Mouse (Mus musculus) c-Kit-negative CD71-positive TER-119-positive erythroid progenitor cells, embryonic 14.5 days (primary cell): ENCODE data around the gene Bhlha15.

ENCODE experiments used
- DNase-seq: peaks from one replicate; pipeline ENCODE4 v3.0.0-alpha.2; 2013; ENCODE audit warnings: low read depth, low spot score

The Bhlha15 gene

DNA sequence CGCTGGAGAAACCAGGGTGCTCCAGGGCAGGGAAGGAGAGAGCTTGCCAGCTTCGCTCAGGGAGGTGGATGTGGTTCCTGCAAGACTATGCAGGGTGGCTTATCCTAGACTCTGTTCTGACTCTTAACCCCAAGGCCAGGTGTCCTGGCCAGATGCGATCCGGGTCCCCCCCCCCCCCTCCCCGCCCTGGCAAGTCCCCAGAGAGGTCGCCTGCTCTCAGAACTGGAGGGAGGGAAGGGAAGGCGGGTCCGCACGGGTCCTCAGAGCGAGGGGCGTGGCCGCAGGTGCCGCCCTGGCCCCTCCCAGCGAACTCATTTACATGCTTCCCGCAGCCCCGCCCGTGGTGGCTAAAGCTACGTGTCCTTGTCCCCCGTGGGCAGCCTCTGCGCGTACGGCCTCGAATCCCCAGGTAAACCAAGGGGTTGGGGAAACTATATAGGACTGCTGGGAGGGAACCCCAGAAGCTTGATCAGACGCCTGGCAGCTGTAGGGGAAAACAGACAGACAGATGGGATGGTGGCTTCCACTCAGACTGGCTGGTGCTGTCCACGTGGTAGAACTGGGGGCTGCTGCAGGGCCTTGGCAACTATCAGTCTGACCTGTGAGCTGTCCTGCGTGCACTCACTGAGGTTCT, at the start of gene Bhlha15:
Bhlha15 (plus strand) TSS at position 337 of the 634 bp plus-strand sequence.
- peak; percentile 33 for DNase-seq

DNA sequence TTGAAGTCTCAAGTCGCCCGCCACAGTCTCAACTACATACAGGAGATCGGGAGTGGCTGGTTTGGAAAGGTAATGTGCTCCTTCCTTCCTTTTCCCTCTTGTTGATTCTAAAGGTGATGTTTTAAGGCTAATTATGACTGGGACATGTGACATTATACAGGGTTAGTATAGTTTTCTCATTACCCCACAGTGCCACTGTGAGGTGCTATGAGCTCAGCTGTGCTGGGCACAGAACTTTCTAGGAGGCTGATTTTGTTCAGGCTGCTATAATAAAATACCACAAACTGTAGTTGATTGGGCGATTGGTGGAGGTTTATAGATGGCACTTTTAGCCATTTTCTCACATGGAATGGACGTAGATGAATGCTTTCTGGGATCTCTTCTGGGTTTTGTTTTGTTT, 46.6 kb upstream of the Bhlha15 start:
- no peak for DNase-seq

DNA sequence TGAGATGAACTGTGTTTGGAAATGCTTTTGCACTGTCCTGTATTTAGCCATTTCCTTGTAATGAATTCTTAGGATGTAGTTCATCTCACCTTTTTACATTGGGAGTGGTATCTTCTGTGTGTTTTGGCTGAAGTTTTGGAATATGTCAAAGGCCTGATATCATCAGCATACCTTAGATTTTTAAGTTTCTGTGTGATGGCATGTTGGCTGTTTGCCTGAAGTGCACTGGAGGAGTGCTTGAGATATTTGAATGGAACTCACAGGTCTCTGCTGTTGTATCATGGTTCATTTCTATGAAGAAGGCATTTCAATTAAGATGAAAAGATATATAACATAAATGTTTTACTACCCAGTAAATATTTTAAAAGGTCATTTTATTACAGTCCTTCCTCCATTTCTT, 43.2 kb upstream of the Bhlha15 start:
- no peak for DNase-seq

DNA sequence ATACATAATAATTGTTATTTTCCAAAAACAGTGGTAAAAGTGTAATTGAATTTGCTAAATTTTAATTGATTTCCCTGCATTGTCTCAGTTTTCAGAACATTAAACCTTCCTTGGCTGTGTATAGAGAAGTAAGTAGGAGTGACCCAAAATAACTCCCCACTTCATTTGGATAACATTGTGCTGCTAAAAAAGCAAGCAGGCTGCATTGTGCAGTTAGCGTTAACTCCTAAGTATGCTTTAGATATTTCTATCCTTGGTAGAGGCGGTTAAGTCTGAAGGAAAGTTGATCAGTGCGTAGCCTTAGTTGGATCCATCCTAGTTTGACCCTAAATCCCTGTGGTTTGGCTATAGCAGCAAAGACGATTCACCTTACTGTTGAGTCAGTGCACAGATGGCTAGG, 40.6 kb upstream of the Bhlha15 start:
- DNase-seq, result no peak

DNA sequence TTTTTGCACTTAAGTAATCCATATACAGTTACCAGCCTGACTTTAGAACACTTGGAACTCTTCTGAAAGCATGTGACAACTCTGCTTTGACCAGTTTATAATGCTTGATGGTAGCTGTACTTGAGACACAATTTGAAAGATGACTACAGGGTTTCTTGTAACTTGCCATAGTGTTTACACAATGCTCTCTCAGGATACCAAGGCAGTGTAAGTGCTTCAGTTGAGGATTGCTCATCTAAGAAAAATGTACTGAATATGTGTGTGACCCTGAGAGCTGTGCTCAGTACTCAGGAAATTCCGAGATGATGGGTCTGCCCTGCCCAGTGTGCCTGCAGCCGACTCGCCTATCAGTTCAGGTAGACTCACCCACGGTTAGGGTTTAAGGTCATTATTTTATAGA, 38.8 kb upstream of the Bhlha15 start:
- DNase-seq, result no peak

DNA sequence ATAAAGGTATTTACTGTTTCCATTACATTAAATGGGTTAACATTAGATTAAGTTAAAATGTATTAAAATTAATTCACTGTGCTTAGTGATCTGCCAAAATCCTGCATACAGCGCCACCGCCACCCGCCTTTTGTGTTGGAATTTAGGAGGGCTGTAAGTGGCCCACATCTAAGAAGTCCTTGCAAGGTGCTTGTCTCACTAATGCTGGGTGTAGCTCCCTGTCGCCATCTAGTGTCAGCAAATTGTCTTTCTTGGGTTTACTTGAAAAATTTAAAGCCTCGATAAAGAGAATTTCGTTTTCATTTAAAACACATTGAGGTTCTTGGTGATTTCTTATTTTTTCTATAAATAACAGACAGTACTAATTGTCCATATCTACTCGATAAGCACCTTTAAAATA, 35.6 kb upstream of the Bhlha15 start:
- peak; percentile 55 for DNase-seq

DNA sequence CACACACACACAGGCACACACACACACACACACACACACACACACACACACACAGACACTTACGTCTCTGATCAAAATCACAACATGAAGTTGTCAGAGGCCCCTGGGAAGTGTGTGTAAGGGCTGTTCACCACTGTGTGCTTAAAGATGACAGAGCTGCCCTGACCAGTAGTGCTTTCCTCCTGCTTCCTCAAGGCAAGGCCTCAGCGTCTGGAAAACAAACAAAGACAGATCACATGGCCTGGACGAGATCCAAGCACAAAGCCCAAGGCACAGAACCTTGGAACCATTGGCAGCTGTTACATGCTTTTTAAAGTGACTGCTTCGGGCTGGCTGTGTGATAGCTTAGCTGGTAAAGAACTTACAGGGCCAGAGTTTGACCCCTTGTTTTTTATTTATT, 31.5 kb upstream of the Bhlha15 start:
- DNase-seq, result no peak

DNA sequence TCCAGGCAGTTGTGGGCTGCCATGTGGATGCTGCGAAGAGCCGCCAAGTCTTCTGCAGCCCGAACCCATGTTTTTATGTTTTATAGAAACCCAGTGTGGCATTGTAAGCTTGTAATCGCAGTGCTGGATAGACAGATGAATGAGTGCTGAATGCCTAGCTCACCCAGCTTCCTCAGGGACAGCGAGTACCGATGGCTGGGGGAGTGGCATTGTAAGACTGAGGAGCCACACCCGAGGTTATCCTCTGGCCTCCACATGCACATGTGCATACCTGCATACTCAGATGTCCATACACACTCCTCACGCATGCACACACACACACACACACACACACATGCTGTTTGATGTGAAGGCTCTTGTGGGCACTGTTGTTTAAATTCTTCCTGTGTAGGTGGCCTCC, 30.9 kb upstream of the Bhlha15 start:
- no peak for DNase-seq

DNA sequence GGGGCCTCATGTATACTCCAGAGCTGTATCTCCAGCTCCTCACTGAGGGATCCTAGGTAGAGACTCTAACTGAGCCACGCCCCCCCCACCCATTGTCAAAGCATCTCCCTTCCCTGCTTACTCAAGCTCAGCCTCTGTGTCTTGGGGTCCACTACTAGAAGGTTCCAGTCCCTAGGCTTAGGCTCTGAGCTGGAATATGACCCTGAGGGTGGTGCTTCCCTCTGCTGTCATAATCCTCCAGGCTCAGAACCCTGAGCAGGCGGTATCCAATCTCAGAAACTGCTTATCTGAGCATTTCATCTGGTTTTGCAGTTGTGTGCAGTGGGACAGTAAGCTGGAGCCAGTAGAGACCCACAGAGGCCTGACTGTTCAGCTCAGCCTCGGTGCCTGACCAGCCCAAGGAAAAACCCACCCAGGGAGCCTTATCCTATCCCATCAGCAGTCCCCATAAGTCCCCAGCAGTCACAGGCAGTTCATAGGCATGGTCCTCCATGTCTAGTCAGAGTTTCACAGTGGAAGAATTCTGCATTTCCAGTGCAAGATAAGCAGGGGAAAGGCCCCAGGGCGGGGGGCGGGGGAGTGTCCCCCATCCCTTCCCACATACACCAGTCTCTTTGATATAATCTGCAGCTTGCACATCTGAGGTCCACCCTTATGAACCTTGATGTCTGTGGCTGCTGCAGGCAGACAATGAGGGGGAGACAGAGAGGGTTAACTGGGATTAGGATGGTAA, 27.8 kb upstream of the Bhlha15 start:
- no peak for DNase-seq

DNA sequence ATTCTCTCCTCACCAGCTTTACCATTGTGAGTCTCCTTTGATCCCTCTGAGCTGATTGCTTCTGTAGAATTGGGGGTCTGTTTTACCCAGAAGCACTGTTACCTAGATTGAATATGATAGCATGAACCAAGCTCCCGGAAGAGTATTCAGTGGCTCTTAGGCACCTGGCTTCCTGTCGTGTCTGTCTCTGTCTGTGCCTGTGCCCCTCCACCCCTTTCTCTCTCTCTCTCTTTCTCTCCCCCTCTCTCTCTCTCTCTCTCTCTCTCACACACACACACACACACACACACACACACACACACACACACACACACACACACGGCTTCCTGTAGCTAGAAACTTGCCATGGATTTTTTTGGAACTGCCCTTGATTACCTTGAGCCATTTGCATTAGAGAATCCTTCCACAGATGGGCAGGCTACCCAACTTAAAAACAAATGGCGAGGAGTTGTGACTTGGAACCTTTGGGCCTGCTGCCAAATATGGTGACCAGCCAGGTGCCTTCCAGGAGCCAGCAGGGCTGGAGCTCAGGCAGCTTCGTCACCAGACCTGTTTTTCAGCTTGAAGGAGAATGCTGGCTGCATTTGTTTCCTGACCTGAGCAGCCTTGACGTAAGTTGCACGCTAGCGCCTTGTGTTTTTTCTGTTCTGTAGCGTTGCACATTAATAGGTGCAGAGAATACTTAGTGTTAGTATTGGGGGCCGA, 27.1 kb upstream of the Bhlha15 start:
- DNase-seq, result no peak

DNA sequence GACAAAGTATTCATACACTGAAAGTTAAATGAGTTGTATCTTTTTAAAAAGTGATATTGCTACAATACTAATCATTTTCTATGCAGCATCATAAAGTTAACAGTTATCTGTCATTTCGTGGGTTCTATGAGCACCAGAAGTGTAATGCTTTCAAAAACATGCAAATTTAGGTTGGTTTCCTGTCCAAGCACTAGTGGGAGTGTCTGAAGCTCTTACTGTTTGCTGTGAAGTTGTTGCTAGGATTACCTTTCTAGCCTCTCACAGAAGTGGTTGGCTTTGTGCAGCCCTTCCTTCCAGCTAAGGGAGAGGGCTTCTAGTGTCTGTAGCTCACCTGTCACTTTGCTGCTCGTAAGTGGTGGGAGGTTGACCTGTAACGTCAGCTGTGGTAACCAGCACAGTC, 24.3 kb upstream of the Bhlha15 start:
- no peak for DNase-seq

DNA sequence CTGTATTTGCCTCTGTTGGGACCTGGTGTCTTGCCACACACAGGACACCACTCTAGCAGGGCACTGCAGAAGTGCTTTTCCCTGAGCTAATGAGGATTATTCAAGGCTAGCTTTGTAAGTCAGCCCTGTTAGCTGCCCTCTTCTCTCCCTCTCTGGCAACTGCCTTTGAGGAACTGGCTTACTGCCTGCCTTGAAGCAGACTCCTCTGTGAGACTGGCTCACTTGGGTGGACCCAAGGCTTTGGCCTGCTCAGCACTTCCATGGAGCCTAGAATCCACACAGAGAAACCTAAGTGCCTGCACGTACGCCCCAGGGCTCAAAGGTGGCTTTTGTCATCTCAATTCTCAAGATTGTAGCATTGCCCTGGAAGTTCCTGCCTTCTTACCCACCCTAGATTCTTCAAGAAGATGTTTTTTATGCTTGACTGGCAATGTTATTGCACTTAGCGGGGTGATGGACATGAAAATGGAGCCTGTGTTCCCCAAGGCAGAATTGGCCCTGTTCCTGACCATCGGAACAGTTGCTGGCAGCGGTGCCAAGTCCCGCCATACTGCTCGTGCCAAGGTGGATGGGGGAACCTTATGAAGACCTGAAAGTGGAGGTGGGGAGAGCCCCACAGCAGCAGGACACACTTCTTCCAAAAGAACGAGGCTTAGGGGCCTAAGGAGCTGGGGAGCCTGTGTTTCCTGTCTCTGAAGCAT, 20.7 kb upstream of the Bhlha15 start:
- DNase-seq, result no peak

DNA sequence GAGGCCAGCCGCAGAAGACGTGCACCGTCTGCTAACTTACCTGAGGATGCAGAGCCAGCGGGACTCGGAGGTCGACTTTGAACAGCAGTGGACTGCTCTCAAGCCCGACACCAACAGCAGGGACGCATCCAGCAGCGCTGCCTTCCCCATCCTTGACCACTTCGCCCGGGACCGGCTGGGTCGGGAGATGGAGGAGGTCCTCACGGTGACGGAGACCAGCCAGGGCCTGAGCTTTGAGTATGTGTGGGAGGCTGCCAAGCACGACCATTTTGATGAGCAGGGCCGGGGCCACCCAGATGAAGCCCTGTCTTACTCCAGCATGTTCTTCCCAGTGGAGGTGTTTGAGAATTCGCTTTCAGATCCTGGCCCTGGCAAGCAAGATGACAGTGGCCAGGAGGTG, 16.4 kb upstream of the Bhlha15 start:
- DNase-seq, result no peak

DNA sequence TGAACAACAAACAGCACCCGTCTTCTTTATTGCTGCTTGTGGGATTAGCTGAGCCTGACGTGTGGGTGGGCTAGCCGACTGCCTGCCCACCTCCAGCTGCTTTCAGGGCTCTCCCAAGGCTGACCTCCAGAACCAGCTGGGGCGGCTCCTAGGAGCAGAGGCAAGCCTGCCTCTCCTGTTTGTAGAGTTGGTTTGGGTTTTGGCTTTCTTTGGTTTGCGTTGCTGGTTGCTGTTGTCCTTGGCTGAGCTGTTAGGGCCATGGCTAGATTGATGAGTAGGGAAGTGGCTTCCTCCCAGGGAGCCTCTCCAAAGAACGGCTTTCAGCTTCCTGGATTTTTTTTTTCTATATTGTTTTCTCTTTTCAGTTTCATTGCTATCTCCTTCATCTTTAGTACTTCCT, 11.9 kb upstream of the Bhlha15 start:
- no peak for DNase-seq

DNA sequence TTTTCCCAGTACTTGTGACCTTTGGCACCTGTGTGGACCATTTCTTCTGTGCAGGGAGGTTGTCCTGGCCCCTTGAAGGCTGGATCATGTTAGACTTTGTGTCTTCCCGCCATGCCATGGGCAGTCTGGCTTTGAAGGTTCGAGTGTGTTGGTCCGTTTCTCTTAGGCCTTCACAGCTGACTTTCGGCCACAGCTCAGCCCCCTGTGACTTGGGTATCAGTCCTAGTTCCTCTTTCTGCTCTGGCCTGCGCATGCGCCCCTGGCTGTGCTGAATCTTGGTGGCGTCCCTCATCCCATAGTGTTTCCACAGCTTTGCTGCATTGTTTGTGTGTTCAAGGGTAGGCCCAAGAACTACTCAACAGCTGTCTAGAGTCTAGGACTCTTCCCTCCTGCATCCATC, 8.8 kb upstream of the Bhlha15 start:
- DNase-seq, result no peak

DNA sequence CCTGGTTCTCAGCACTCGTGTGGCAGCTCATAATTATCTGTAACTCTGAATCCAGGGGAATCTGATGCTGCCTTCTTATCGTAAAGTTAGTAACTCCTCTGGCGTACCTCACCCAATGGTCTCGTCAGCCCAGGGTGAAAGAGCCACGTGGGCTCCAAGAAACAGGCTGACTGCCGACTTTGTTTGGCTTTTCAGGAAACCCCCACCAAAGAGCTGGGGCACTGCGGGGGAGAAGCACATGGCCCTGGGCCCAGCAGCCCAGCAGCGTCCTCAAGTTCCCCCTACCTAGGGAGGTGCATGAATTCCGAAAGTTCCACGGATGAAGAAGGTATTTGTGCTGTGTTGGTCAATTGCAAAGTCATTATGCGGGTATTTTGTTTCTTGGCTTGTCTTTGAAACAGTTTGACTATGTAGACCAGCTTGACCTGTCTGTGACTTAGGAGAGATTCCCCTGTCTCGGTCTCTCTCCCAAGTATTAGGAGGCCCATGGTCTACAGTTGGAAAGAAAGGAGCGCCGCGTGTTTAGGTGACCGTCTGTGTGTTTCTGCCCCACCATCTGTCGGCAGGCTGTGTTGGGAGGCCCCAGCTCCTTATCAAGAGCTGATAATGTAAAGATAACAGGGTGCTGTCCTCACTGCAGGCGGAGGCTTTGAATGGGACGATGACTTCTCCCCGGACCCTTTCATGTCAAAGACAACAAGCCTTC, 7.4 kb upstream of the Bhlha15 start:
- no peak for DNase-seq

DNA sequence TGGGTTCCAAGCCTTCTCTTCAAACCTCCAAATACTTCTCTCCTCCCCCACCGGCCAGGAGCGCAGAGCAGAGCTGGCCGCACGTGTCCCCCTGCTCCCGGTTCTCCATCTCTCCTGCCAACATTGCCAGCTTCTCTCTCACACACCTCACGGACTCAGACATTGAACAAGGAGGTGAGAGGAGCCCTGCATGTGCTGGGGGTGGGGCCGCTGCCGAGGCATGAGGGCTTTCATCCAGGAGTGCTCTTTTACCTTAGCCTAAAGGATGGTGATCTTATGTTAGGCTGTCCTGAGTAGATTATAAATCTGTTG, 6.9 kb upstream of the Bhlha15 start:
- DNase-seq, result no peak

DNA sequence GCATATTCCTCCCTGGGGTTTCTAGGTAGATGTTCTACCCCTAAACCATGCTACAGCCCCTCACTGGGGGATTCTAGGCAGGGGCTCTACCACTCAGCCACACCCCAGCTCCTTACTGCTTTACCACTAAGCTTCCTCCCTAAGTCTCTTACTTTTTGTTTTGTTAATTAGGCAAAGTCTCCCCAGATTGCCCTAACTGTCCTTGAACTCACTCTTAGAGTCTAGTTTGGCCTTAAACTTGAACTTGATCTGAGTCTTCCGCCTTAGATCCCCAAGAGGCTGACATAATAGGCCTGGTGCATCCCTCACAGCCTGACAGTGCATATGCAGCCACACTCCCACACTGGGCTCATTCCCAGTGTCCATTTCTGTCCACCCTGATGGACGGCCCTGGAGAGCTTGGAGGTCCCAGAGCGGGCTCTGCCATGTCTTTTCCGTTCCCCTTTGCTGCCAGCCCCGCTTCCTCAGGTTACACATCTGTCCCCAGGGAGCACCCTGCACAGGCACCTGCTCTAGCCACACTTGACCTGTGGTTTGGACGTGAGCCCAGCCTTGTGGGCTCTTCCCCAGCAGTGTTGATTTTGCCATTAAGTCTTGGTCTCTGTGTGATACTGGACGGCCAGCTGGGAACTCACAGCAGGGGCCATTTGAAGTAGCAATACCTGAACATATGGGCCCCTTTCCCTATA, 6.3 kb upstream of the Bhlha15 start:
- no peak for DNase-seq

DNA sequence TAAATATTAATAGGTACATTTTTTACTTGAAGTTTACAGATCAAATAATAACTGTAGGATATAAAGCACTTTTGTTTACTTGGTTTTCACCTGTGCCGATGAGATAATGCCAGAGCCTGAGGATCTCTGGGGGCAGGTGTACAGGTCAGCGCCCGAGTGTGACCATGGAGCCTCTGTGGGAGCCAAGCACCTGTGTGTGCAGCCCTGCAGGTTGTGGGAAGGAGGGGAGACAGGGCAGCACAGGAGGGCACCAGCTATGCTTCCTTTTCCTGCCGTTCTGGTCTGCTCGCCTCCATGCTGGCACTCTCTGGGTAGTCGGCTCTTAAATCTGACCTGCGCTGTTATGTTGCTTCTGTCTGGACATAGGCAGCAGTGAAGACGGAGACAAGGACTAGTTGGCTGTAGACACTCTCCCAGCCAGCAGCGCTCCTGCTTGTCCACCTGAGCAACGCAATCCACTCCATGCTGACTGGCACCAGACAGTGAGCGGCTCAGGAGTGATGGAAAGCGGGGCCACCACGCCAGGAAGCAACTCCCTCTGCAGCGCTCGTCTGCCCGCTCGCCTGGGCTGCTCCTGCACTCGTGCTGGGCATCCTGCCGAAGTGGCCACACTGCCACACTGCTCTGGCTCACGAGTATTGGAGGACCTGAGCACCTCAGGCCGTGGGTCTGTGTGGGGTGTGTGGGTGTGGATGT, 5.6 kb upstream of the Bhlha15 start:
- no peak for DNase-seq

DNA sequence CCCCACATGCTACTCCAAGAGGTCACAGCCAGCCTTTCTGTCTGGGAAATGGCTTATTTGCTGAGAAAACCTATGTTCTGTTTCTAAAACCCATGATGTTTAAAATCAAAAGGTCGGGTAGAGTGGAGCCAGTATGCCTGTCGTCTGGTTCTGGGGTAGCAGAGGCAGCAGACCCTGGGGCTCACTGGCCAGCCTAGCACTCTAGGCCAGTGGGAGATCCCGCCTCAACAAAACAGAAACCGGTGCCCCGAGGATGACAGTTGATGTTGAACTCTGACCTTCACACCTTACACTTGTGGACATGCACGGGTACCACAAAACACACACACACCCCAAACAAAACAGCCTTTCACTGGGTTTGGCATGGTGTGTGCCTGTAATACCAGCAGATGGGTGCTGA, 1.7 kb upstream of the Bhlha15 start:
- DNase-seq, result no peak

DNA sequence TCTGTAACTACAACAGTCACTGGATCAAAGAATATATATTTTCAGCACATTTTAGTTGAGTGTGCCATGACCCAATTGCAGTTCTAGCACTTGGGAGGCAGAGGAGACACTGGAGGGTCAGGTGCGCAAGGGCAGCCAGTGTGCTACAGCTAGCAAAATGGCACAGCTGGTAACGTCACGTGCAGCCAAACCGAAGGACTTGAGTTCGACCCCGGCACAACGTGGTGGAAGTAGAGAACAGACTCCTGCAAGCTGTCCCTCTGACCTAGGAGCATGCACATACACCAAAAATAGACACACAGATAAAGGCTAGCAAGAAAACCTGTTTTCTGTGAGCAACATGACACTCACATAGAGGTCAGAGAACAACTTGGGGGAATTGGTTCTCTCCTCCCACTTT, 759 bp upstream of the Bhlha15 start:
- DNase-seq, result no peak
